Mouse (Mus musculus) cerebellum, adult 2 months (tissue): ENCODE measurements around the gene Grik4. TPM values are rescaled to one million over a fixed set of nuclear protein-coding genes. Genes with fewer than 3 reads are reported as not detected.

Experiments used
- DNase-seq, 2 experiments: peaks; one replicate each; pipeline ENCODE4 v3.0.0; 2021
- H3K27ac ChIP-seq: fragments of 200-500 bp; 2 replicates; pipeline ENCODE4 v1.5.1; 2012; ENCODE audit warnings: low read length, control low read depth, inconsistent platforms; ENCODE audit not compliant: insufficient read depth
- H3K27me3 ChIP-seq: fragments of 200-500 bp; 2 replicates; pipeline ENCODE4 v1.6.1; 2012; ENCODE audit warnings: inconsistent platforms, mild to moderate bottlenecking, low read length, moderate library complexity; ENCODE audit not compliant: control insufficient read depth, insufficient read depth
- H3K4me1 ChIP-seq: fragments of 200-500 bp; 2 replicates; pipeline ENCODE4 v1.6.1; 2011; ENCODE audit warnings: low read length; ENCODE audit not compliant: control insufficient read depth, insufficient read depth
- H3K4me3 ChIP-seq: fragments of 200-500 bp; replicated peaks from 2 replicates; pipeline ENCODE3; 2011; ENCODE audit warnings: mild to moderate bottlenecking, low read depth, low read length, control low read depth; ENCODE audit not compliant: insufficient read depth
- CTCF ChIP-seq: fragments of 200-500 bp; IDR thresholded peaks from 2 replicates; pipeline ENCODE4 v1.5.1; 2011; ENCODE audit warnings: low read depth, mild to moderate bottlenecking, control low read depth, low read length, moderate library complexity, borderline replicate concordance; ENCODE audit not compliant: insufficient read depth
- POLR2A ChIP-seq: fragments of 200-500 bp; IDR thresholded peaks from 2 replicates; pipeline ENCODE4 v1.6.1; 2011; ENCODE audit warnings: low read length, control low read depth, borderline replicate concordance; ENCODE audit not compliant: insufficient read depth
- WGBS: fragments of 180-500 bp; shearing (Covaris S2); methylation state at CpG from one replicate; pipeline ENCODE4 v1.1.7; 2018; 5-methylcytosine and 5-hydroxymethylcytosine counted together
- polyA plus RNA-seq: library from polyadenylated mRNA; depleted of rRNA; stranded (reverse); fragments of >200 nt; gene quantifications from 2 replicates; pipeline ENCODE4 v1.2.3, GENCODE M21; 2012

Gene Grik4
- polyA plus RNA-seq, 1 experiment = 10.5 TPM

- Histone ChIP-seq H3K27me3 (no peaks in the 10 kb centered on the region), H3K4me3 (no peak overlapping the region), H3K27ac (no peak overlapping the region), H3K4me1 (no peaks in the 10 kb centered on the region)
- no peak for TF ChIP-seq CTCF
- TF ChIP-seq POLR2A = no peak
- 57% methylated on average over 1 of the region's 1 CpGs for WGBS
- DNase-seq = no peak
Measured at GRCm38 (mm10) chr9:42661481-42661880, 282.8 kb downstream of the Grik4 start.

GRCm38 (mm10) chr9:42652756-42653155, 291.5 kb downstream of the Grik4 start:
- Histone ChIP-seq H3K4me3 (no peak overlapping the region), H3K27me3 (no peaks in the 10 kb centered on the region), H3K27ac (no peak overlapping the region), H3K4me1 (no peaks in the 10 kb centered on the region)
- 89% methylated on average over 2 of the region's 2 CpGs for WGBS
- TF ChIP-seq CTCF = no peak
- no peak for TF ChIP-seq POLR2A
- no peak for DNase-seq

GRCm38 (mm10) chr9:42652309-42652708, 292.0 kb downstream of the Grik4 start:
- H3K4me3 ChIP-seq = no peak overlapping the region
- TF ChIP-seq POLR2A (no peak), CTCF (no peak)
- DNase-seq = no peak
- no peak overlapping the region for H3K27ac ChIP-seq
- WGBS = 78% methylated on average over 4 of the region's 4 CpGs
- no peaks in the 10 kb centered on the region for H3K27me3 ChIP-seq
- no peaks in the 10 kb centered on the region for H3K4me1 ChIP-seq

- Histone ChIP-seq H3K4me1 (no peaks in the 10 kb centered on the region), H3K4me3 (no peak overlapping the region), H3K27me3 (no peaks in the 10 kb centered on the region), H3K27ac (no peak overlapping the region)
- TF ChIP-seq CTCF (no peak), POLR2A (no peak)
- DNase-seq = no peak
- 77% methylated on average over 5 of the region's 5 CpGs for WGBS
Measured at GRCm38 (mm10) chr9:42649872-42650271, 294.4 kb downstream of the Grik4 start.

- TF ChIP-seq CTCF = no peak
- TF ChIP-seq POLR2A = no peak
- 94% methylated on average over 3 of the region's 3 CpGs for WGBS
- DNase-seq = no peak
- no peaks in the 10 kb centered on the region for H3K4me1 ChIP-seq
- H3K27me3 ChIP-seq = no peaks in the 10 kb centered on the region
- H3K4me3 ChIP-seq = no peak overlapping the region
- no peak overlapping the region for H3K27ac ChIP-seq
Measured at GRCm38 (mm10) chr9:42648051-42648450, 296.2 kb downstream of the Grik4 start.

- Histone ChIP-seq H3K27ac (no peak overlapping the region), H3K4me3 (no peak overlapping the region), H3K27me3 (no peaks in the 10 kb centered on the region), H3K4me1 (no peaks in the 10 kb centered on the region)
- no peak for DNase-seq
- TF ChIP-seq CTCF (no peak), POLR2A (no peak)
- WGBS = 79% methylated on average over 3 of the region's 3 CpGs
Measured at GRCm38 (mm10) chr9:42647596-42647995, 296.7 kb downstream of the Grik4 start.

GRCm38 (mm10) chr9:42646821-42647220, 297.5 kb downstream of the Grik4 start:
- no peak for DNase-seq
- H3K27ac ChIP-seq = no peak overlapping the region
- no peaks in the 10 kb centered on the region for H3K4me1 ChIP-seq
- H3K4me3 ChIP-seq = no peak overlapping the region
- H3K27me3 ChIP-seq = no peaks in the 10 kb centered on the region
- TF ChIP-seq CTCF (no peak), POLR2A (no peak)
- whole genome bisulfite sequencing = 64% methylated on average over 10 of the region's 10 CpGs

GRCm38 (mm10) chr9:42645161-42645560, 299.1 kb downstream of the Grik4 start:
- no peak overlapping the region for H3K27ac ChIP-seq
- DNase-seq = no peak
- no peak for TF ChIP-seq POLR2A
- no peak for TF ChIP-seq CTCF
- no peaks in the 10 kb centered on the region for H3K4me1 ChIP-seq
- no peak overlapping the region for H3K4me3 ChIP-seq
- no peaks in the 10 kb centered on the region for H3K27me3 ChIP-seq
- 63% methylated on average over 5 of the region's 5 CpGs for WGBS

GRCm38 (mm10) chr9:42642821-42643220, 301.5 kb downstream of the Grik4 start:
- H3K27me3 ChIP-seq = no peaks in the 10 kb centered on the region
- TF ChIP-seq CTCF = no peak
- no peak for TF ChIP-seq POLR2A
- H3K27ac ChIP-seq = no peak overlapping the region
- H3K4me3 ChIP-seq = no peak overlapping the region
- H3K4me1 ChIP-seq = no peaks in the 10 kb centered on the region
- DNase-seq = no peak
- WGBS = 27% methylated on average over 5 of the region's 5 CpGs
